Mouse (Mus musculus) ovary, postnatal 36 days (tissue): ENCODE measurements around the gene Elk3.

ENCODE experiments used
- DNase-seq: peaks from one replicate; pipeline ENCODE4 v3.0.0; 2022; ENCODE audit warnings: low spot score, mixed read lengths

Elk3 gene

DNA sequence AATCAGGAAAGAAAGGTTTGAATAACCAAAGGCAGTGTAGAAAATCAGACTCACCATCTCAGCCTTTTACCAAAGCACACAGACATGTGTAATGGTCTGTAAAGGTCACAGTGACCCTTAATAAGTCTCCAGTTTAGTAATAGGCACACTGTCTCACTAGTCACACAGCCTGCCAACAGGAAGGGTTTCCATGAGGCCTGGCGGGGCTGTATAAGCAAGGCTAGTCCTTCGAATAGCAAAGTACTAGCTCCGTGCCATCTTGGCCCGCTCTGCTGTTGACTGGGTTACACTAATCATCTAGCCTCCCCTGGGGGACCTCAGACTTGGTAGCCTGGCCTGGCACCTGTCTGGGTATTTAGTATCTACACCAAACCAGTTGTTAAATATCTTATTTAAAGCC, 20.6 kb upstream of the Elk3 start:
- no peak for DNase-seq

DNA sequence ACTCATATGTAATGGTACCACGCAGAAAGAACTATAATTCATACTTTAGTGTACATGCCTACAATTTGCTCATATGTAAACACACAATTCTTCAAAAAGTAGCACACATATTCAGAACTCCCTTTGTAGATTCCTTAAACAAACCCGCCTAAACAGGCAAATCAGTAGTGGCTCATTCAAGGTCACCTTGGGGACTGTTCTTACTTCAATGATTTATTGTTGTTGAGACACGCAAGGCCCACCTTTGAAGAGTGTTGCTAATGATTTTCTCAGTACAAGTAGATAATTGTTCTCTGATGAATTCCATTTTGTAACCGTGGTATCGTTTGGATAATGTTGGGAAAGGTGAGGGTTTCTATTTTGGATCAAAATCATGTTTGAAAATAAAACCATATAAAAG, 17.4 kb upstream of the Elk3 start:
- no peak for DNase-seq

DNA sequence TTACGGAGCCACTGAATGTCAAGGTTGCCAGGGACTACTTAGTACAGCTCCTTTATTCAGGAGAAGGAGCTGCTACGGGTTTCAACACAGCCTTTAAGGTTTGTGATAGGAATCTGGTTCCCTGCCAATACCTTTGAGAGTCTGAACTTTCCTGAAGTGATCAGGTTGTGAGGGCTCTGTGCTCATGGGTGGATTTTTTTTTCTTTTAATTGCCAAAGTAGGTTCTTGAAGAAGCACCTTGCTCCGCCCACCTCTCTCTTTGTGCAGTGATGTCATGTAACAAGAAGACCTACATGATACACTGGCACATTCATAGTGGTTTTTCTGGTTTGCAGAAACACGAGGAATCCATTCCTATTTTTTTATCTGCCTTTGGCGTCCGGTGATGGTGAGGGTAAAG, 16.3 kb upstream of the Elk3 start:
- DNase-seq: no peak

DNA sequence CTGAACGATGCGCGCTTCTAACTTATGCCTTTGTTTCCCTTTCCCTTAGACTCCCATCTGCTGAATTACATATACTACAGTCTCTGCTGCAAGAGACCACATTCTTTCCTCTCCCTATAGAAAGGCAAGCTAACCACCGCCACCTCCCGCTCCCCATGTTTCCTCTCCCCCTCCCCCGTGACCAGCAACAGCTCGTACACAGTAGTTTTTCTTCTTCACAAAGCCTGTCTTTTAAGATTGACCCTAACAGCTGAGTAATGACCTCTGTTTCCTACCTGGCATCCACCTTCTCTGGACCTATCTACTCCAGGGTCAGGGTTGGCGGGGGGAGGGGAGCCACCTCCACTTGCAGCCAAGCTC, 15.8 kb upstream of the Elk3 start:
- no peak for DNase-seq

DNA sequence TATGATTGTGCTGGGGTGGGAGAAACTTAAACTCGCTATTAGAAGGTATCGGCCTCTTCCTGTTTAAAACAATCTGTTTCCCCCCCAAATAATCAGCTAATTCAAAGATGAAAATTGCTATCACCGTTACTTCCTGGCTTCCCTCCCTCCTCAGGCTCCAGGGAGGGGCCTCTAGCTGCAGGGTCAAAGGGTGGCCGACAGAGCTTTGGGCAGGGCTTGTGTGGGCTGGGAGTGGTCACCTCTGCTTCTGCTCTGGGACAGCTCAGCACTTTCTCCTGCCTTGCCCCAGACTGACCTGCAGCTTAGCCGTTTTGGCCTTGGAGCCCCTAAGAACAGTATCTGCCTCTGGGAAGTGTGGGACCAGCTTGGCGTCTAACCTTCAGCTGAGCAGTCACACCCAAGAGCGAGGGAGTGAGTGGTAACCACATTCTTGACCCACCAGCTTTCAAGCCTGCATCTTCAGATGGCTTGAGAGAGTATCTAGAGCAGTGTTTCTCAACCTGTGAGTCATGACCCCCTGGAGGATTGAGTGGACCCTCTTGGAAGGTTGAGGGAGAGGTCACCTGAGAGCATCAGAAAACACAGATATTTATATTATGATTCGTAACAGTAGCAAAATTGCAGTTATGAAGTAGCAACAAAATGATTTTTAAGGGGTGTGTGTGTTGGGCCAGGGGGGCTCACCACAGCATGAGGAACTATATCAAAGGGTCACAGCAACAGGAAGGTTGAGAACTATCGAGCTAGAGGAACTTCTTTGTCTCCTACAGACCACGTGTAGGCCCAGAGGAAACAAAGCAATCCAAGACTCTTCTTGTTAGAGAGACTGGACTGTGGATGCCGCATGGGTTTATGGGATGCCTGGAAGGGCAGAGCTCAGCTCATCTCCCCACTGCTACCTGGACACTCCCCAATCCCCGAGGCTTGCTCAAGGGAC, 15.1 kb upstream of the Elk3 start:
- no peak for DNase-seq

DNA sequence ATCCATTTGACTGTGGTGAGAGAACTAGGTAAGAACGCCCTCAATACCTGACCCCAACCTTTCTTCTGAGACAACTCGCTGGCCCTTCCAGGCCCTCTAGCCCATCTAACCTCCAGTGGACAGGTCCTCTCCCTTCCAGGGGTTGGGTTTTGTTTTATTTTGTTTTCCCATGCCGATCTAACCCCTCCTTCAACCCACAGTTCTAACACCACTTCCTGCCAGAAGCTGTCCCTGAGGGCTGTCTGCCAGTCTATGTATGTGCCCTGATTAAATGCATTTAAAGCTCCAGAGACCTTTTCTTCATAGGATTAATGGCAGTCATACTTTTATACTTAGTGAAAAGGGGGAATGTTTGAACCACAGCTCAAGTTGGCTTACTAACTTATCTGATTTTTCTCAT, 14.4 kb upstream of the Elk3 start:
- no peak for DNase-seq

DNA sequence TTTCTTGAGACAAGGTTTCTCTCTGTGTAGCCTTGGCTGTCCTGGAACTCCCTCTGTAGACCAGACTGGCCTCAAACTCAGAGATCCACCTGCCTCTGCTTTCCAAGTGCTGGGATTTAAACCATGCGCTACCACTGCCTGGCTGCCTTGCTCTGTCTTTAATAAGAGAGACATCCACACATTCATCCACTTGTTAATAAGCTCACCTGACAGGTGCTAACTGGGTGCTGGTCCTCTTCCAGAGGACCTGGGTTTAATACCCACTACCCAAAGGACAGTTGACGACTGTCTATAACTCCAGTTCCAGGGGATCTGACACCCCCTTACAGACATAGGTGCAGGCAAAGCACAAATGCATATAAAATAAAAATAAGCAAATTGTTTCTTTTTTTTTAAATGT, 13.5 kb upstream of the Elk3 start:
- no peak for DNase-seq

DNA sequence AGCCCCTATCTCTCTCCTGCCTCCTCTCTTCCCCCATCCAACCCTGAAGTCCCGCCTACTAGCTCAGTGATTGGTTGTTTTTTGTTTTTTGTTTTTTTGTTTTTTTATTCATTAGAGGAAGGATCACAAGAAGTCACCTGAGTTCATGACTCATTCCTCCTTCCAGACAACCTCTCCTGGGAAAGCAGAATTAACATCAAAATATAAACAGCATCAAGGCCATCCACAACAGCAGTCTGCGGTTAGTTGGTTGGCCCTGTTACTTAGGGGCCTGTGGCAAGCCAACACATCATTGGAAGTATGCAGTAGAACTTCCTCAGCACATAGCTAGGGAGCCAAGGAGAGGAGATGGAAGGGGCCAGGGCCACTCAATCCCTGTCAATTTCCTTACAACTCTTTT, 12.7 kb upstream of the Elk3 start:
- DNase-seq: no peak

DNA sequence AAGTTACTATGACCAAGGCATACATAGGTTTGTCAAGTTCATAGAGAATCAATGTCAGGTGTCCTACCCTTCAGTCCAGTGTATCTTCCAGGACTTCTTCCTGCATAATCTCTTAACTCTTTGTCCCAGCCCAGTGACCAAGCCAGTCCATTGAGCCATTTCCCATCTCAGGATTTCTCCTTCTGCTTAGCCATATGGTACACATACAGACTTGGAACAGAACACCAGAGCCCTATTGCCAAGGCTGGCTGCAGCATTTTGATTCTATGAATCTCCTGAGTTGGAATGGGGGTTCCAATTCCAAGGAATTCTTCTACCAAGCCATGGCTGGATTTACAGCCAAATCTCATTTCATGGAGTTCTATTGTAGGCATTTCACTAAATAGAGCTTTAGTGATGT, 10.8 kb upstream of the Elk3 start:
- no peak for DNase-seq

DNA sequence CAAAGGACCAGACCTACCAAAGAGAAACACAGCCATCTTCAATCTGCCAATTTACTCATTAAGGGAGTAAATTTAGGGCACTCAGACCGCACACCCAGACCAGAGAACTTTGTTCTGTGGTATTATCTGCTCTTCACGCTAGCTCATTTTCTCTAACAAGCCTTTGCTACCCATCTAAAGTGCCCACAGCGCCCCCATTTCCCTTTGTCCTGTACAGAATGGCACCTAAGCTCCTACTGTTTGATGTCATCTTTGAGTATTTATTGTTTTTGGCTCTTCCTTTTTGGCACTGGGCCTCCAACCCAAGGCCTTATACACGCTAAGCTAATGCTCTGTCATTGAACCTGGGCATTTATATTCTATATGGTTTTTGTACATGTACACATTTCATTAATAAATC, 9.2 kb upstream of the Elk3 start:
- DNase-seq: no peak

DNA sequence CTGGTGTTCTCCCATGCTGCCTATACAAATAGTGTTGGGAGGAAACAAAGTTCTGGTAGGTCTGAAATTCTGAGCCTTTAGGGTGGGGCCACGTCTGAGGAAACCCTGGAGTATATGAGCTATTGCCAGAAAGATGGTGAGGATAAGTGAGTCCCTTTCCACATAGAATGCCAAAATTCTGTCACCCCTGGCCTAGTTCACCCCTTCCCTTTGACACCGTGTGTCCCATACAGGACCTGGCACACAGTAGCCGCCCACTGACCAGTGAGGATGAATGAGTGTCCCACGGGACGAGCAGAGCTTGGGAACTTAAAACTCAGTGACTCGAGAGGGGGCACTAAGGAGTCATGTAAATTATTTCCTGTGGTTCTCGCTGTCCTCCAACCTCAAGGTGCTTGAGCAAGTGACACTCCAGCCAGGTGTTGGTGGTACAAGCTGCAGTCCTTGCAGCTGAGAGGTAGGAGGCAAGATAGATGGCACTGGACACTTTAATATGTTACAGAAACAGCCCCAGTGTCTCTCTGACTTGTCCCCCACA, 8.7 kb upstream of the Elk3 start:
- no peak for DNase-seq

DNA sequence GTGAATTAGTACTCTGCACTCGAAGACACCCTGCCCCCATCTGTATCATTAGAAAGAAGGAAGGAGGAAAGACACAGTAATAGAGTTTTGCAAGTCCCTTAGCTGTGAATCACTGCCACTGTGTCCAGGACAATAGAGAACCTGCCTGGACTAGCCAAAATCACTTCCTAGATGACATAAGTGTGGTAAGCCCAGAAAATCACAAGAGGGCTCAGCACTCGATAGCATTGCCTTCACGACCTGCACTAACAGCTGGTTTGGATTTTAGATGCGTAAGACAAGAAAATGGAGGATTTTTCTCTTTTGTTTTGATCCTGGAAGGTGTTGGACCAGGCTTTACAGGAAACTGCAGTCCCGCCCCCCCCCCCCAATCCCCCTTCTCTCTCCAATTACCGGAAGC, 6.0 kb upstream of the Elk3 start:
- DNase-seq: no peak

DNA sequence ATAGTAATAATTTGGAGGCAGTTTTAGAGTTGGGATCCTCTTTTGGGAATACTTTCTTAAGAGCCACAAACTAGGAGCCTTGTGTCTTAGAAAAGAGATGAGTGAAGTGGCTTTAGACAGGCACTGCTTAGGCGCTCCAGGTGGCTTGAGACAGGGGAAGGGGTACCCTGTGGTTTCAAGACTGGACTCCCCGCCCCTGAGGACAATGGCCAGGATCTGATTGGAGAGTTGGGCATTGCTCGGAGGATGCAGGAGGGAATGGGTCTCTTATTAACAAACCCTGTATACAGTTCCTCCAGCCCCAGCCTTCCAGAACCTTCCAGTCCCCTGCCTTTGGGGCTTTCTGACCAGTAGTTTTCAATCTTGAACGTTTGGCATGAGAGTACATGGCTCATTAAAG, 641 bp upstream of the Elk3 start:
- DNase-seq: no peak

DNA sequence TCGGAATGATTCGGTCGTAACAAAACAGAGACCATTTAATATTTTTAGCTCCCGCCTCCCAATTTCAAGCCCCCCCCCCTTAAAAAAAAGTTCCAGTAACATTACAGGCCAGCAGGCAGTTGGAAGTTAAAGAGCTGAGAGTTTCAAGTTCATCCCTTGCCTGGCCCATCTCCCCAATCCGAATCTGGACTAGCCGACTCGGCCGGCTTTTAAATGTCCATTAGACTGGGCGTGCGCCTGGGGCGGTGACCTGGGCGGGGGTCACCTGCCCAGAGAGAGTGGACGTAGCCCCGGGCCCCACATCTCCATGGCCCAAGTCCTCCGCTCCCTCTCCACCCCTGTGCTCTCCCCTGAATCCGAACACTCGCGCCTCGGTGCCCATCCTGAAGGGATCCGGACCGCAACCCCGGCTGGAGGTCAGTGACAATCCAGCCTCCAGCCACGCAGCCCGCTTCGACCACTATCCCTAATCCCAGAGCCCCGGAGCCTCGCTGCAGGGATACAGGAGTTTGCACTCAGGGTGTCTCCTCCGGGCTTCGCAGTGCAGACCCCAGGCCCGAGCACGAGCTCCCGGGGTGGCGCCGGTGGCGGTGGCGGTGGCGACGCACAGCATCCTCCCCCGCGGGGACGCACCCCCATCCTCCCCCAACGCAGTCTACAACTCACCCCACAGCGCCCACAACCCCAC, 857 bp downstream of the Elk3 start:
- DNase-seq: no peak

DNA sequence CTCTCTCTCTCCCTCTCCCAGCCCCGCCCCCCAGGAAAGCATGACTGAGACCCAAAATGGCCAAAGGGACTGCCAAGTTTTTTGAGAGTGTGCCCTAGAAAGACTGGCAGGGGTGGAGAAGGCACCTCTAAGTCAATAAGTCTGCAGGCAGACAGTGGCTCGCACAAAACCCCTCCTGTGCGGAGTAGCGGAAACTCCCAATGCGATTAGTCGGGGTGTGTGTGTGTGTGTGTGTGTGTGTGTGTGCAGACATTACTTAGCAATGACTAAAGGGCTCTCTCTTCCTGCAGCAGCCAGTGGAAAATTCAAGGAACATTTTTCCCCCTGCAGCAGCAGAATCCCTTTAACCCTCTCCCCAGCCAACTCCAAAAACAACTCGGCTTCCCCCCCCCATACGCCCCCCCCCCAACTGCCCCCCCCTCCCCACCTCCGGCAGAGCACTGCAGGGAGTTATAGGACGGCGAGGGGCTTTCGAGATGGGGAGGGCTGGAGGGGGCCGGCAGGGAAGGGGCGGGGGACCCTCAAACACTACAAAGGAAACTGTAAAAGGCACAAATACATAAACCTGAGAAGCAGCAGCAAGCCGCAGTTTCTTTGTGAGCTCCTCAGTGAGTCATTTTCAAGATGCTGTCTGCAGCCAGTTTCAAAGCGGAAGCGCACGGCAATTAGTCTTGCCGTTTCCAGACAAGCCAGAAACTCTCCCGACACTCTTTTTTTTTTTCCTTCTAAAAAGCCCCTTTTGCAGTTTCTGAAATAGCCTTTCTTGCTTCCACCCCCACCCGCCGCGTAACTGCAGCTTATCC, 1.6 kb downstream of the Elk3 start:
- DNase-seq: no peak

DNA sequence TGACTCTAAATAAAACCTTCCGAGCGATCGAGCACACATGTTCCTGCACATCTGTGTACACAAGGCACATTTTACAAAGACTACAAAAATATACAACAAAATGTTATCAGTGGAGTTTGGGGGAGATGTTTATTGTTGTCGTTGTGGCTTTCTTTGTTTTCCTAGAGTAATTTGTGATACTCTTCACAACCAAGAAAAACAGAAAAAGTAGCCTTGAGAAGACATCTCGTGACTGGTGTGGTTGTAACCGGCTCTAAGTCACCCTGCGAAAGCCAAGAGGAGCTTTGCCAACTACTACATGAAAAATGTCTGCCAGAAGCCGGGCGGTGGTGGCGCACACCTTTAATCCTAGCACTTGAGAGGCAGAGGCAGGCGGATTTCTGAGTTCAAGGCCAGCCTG, 4.6 kb downstream of the Elk3 start:
- DNase-seq: no peak

DNA sequence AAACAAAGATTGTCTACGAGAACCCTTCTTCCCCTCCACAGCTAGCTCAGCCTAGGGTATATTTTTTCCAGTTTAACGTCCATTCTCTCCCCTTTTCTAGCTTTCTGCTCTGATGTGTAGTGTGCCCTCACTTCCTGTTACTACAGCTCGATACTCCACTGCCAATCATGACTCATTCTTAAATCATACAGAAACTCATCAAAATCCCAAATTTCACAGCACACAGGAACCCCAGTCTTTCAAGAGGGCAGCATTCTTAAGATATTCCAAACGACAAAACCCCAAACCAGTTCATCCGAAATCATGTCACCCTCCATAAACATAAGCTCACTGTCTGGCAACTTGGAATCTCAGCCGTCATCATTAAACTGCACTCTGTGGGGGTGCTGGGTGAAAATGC, 5.0 kb downstream of the Elk3 start:
- no peak for DNase-seq

DNA sequence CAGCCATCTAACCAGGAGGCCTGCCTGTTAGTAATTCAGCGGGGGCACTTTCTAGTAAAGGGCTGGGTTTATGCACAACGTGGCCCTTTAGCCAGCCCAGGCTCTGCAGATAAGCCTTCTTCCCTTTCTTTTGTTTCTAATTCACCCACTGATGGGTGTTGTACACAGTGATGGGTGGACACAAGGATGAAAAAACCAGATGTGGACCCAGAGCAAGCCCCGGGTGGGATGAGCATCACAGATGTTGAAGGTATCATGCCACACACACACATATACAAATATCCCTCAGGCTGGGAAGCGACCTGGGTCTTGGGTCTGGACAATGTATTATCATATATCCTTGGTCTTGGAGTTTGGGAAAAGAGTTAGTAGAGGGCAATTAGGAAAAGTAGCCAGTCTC, 7.7 kb downstream of the Elk3 start:
- no peak for DNase-seq

DNA sequence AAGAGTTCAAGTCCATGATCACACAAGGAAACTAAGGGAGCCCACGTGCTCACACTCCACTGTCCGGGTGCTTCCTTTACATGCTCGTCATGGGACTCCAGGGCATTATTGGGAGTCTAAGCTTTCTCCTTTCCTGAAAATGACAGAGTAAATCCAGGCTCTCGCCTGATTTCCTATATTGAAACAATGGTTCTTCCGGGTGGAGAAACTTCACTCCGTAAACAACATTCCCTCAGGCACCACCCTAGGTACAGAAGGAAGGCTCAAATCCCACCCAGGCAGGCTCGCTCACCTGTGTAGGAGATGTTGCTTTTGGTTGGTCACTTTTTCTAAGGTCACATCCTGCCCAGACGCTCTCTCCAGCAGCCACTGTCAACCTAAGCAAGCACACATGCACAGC, 9.1 kb downstream of the Elk3 start:
- no peak for DNase-seq

DNA sequence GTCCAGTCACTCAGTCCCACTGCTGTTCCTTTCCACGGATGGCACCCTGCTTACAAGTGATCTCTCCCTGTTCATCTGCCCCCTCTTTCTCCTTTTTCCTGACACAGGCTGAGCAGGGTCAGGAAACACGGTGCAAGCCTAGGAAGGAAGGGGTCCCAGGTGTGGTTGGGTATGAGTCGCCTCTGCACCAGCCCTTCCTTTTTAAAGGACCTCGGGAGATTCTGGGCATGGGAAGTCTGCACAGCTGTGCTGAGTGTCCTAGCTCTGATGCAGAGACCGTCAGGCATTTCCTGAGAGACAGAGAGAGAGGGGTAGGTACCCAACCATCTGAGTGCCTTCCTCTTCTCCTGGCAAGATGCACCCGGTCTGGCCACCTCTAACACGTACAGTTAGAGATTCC, 12.7 kb downstream of the Elk3 start:
- DNase-seq: no peak

DNA sequence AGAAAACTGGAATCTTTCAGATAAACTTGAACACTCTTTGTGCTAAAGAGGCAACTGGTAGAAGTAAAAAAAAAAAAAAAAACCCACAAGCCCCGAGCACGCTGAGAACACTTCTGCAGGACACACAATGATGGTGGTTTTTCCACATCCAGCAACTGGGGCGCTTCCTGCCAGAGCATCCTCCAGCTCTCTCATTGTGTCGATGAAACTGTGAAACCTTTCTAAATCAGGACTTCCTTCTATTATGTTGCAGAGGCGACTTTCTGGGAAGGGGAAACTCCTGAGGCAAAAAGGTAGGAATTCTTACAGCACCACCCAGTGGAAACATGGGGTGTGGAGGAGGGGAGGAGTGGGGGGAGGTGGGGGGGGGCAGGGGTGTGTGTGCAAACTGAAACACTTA, 13.2 kb downstream of the Elk3 start:
- no peak for DNase-seq

DNA sequence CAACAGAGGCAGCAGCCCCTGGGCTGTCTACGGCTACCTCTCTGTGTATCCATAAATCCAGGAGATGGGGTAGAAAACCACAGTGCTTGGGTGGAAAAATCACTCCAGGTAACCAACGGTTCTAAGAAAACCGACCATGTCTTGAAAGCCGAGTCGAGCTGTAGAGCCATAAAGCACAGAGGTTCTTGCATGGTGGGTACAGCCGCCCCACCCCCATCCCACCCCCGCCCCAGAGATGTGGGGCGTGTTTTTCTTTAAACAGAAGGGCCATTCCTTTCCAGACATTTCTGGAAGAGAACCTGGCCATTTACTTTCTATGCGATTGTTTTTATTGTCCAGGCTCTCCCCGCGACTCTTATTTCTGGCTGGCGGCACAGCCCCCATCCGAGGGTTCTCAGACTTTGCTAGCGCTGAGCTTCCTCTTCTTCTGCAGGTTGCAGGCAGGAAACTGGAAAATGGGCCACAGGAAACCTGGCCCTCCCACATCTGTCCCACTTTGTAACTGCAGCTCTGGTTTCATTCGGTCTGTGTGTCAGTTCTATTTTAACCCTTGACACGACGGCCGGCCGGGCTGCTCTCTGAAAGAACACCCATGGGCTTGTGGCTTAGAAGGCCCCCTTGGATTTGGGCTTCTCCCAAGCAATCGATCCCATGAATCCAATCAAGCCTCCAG, 16.3 kb downstream of the Elk3 start:
- DNase-seq: no peak
